Mouse (Mus musculus): ENCODE data around the gene Fdxacb1. TPM values are rescaled to one million over a fixed set of nuclear protein-coding genes. Genes with fewer than 3 reads are reported as not detected.

Gene Fdxacb1
- polyA plus RNA-seq, 2 experiments: 5.2 to 9.4 TPM

GRCm38 (mm10) chr9:50724147-50724546, 43.9 kb upstream of the Fdxacb1 start:
- H3K27ac ChIP-seq: no peak overlapping the region
- no peak overlapping the region for H3K4me2 ChIP-seq (ENCODE audit: low read depth)
- H3K9ac ChIP-seq (replicated peaks): no peak overlapping the region
- H3K4me3 ChIP-seq (ENCODE audit: insufficient read depth in 1 of 2, low read depth in 2 of 2, low read length in 2 of 2): no peak overlapping the region
- no peak for ATAC-seq (ENCODE audit: insufficient read depth)
- 47% methylated on average over 2 of the region's 2 CpGs for WGBS (ENCODE audit: insufficient replicate concordance)
- H3K4me1 ChIP-seq (replicated peaks; ENCODE audit: control insufficient read depth in 2 of 2, insufficient read depth in 2 of 2, low read length in 1 of 2): no peaks in the 10 kb centered on the region
- DNase-seq (ENCODE audit: low read depth in 3 of 3, low spot score in 3 of 3): no peak
- H3K36me3 ChIP-seq (replicated peaks; ENCODE audit: control insufficient read depth, insufficient read depth, low read depth): no peaks in the 10 kb centered on the region
- no peaks in the 10 kb centered on the region for H3K9me3 ChIP-seq (ENCODE audit: control insufficient read depth, low read length)
- TF ChIP-seq CTCF (IDR thresholded peaks at IDR 0.05; ENCODE audit: low read depth): no peak
- TF ChIP-seq EP300 (IDR thresholded peaks at IDR 0.05; ENCODE audit: low read depth): no peak
- H3K27me3 ChIP-seq (ENCODE audit: control insufficient read depth, insufficient read depth, low read length): peaks cover 10% of the 10 kb centered on the region

- ATAC-seq (ENCODE audit: insufficient read depth) (no peak), DNase-seq (ENCODE audit: low read depth in 3 of 3, low spot score in 3 of 3) (no peak)
- no peaks in the 10 kb centered on the region for H3K36me3 ChIP-seq (replicated peaks; ENCODE audit: control insufficient read depth, insufficient read depth, low read depth)
- H3K9ac ChIP-seq (replicated peaks): no peak overlapping the region
- 33% methylated on average over 3 of the region's 3 CpGs for WGBS (ENCODE audit: insufficient replicate concordance)
- no peak overlapping the region for H3K4me3 ChIP-seq (ENCODE audit: insufficient read depth in 1 of 2, low read depth in 2 of 2, low read length in 2 of 2)
- TF ChIP-seq EP300 (IDR thresholded peaks at IDR 0.05; ENCODE audit: low read depth) (no peak), CTCF (IDR thresholded peaks at IDR 0.05; ENCODE audit: low read depth) (no peak)
- no peak overlapping the region for H3K4me2 ChIP-seq (ENCODE audit: low read depth)
- peaks cover 10% of the 10 kb centered on the region for H3K27me3 ChIP-seq (ENCODE audit: control insufficient read depth, insufficient read depth, low read length)
- no peaks in the 10 kb centered on the region for H3K9me3 ChIP-seq (ENCODE audit: control insufficient read depth, low read length)
- H3K27ac ChIP-seq: no peak overlapping the region
- H3K4me1 ChIP-seq (replicated peaks; ENCODE audit: control insufficient read depth in 2 of 2, insufficient read depth in 2 of 2, low read length in 1 of 2): no peaks in the 10 kb centered on the region
Measured at GRCm38 (mm10) chr9:50724661-50725330, 43.2 kb upstream of the Fdxacb1 start.

GRCm38 (mm10) chr9:50725921-50726590, 42.0 kb upstream of the Fdxacb1 start:
- H3K27me3 ChIP-seq (ENCODE audit: control insufficient read depth, insufficient read depth, low read length): peaks cover 10% of the 10 kb centered on the region
- H3K4me3 ChIP-seq (ENCODE audit: insufficient read depth in 1 of 2, low read depth in 2 of 2, low read length in 2 of 2): no peak overlapping the region
- no peak for TF ChIP-seq EP300 (IDR thresholded peaks at IDR 0.05; ENCODE audit: low read depth)
- TF ChIP-seq CTCF (IDR thresholded peaks at IDR 0.05; ENCODE audit: low read depth): no peak
- DNase-seq (ENCODE audit: low read depth in 3 of 3, low spot score in 3 of 3): no peak
- no peak for ATAC-seq (ENCODE audit: insufficient read depth)
- no peaks in the 10 kb centered on the region for H3K36me3 ChIP-seq (replicated peaks; ENCODE audit: control insufficient read depth, insufficient read depth, low read depth)
- H3K4me1 ChIP-seq (replicated peaks; ENCODE audit: control insufficient read depth in 2 of 2, insufficient read depth in 2 of 2, low read length in 1 of 2): no peaks in the 10 kb centered on the region
- no peak overlapping the region for H3K4me2 ChIP-seq (ENCODE audit: low read depth)
- H3K27ac ChIP-seq: no peak overlapping the region
- no peak overlapping the region for H3K9ac ChIP-seq (replicated peaks)
- no peaks in the 10 kb centered on the region for H3K9me3 ChIP-seq (ENCODE audit: control insufficient read depth, low read length)
- WGBS (ENCODE audit: insufficient replicate concordance): 59% methylated on average over 8 of the region's 8 CpGs

GRCm38 (mm10) chr9:50727171-50727924, 40.7 kb upstream of the Fdxacb1 start:
- ATAC-seq (ENCODE audit: insufficient read depth): no peak
- no peaks in the 10 kb centered on the region for H3K36me3 ChIP-seq (replicated peaks; ENCODE audit: control insufficient read depth, insufficient read depth, low read depth)
- H3K4me3 ChIP-seq (ENCODE audit: insufficient read depth in 1 of 2, low read depth in 2 of 2, low read length in 2 of 2): peak overlapping the region; percentile 31 to 48

More at GRCm38 (mm10) chr9:50727171-50727924, 40.7 kb upstream of the Fdxacb1 start:
- no peaks in the 10 kb centered on the region for H3K9me3 ChIP-seq (ENCODE audit: control insufficient read depth, low read length)
- peaks cover 10% of the 10 kb centered on the region for H3K27me3 ChIP-seq (ENCODE audit: control insufficient read depth, insufficient read depth, low read length)
- DNase-seq (ENCODE audit: low read depth in 3 of 3, low spot score in 3 of 3): no peak
- WGBS (ENCODE audit: insufficient replicate concordance): 13% methylated on average over 30 of the region's 30 CpGs
- H3K27ac ChIP-seq: no peak overlapping the region
- TF ChIP-seq CTCF (IDR thresholded peaks at IDR 0.05; ENCODE audit: low read depth): no peak
- TF ChIP-seq EP300 (IDR thresholded peaks at IDR 0.05; ENCODE audit: low read depth): no peak
- H3K4me2 ChIP-seq (ENCODE audit: low read depth): peak overlapping the region; percentile 62
- H3K9ac ChIP-seq (replicated peaks): no peak overlapping the region
- no peaks in the 10 kb centered on the region for H3K4me1 ChIP-seq (replicated peaks; ENCODE audit: control insufficient read depth in 2 of 2, insufficient read depth in 2 of 2, low read length in 1 of 2)

Data from liver, embryonic 14.5 days (tissue).